Mouse (Mus musculus) heart, postnatal 14 days (tissue): ENCODE results near the gene Slc22a8. TPM values are rescaled to one million over a fixed set of nuclear protein-coding genes. Genes with fewer than 3 reads are reported as not detected.

Experiments used
- DNase-seq, 2 experiments: peaks; one replicate each; pipeline ENCODE4 v3.0.0; 2021 to 2022
- intact Hi-C: fragments of 180-260 bp; cut with DNase I; formaldehyde crosslinking; loops from one replicate; pipeline ENCODE4 v1.15.1; 2025
- total RNA-seq, 2 experiments: library from RNA; stranded (reverse); gene quantifications; 2 replicates each; pipeline ENCODE4 v1.2.3; 2021

Gene Slc22a8
- total RNA-seq, 2 experiments from 2014 or later, result 0.05 to 0.17 TPM

DNA sequence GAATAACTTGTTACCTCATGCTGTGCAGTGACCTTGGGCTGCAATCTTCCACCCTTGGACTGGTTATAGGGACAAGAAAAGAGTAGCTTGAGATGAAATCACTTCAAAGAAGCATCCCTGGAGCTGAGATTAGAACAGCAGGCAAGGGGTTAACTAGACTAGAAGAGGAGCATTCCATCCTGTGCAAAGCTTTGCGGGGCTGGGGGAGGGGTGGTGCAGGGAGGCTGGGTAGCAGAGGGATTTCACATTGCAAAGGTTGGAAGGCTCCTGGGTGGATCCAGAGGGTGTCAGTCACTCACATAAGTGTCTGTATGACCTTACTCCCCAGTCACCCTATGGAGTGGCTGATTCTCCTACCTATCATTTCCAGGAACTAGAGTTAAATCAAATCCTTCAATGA is 3.5 kb downstream of the Slc22a8 start:
- no peak for DNase-seq
- intact Hi-C loops, result no loop called here

DNA sequence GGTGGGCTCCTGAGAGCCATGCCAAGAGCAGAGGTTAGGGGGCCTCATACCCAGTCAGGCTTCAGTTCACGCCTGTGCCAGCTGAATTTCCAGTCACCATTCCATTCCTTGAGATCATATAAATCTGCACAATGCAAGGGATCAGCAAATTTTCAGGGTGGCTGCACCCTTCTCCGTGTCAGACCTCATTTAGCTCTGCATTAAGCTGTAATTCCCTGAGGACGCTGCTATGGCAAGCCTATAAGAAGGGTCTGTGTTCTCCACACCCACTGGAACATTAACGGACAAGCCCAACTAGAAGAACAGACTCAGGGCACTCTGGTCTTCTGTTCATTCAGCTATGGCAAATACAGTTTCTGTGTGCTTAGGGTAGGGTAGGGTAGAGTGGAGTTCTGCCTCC is 6.2 kb downstream of the Slc22a8 start:
- no peak for DNase-seq
- intact Hi-C loops, result no loop called here

DNA sequence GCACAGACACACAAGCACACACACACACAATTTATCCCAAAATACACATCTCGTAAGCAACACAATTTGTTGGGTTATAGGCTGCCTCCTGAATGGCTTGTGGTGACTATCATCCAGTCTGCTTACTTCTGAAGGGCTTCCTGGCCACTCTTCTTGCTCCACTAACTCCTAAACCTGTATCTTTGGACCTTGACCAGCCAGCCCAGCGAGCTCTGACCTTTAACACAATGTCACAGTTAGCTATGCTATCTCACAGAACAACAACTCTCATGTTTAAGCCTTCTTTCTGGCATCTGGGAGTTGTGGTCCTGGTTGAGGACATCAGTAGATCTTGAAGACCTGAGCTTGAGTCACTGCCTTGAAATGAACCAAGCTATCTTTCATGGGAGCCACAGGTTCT is 8.2 kb downstream of the Slc22a8 start:
- intact Hi-C loops, result no loop called here

DNA sequence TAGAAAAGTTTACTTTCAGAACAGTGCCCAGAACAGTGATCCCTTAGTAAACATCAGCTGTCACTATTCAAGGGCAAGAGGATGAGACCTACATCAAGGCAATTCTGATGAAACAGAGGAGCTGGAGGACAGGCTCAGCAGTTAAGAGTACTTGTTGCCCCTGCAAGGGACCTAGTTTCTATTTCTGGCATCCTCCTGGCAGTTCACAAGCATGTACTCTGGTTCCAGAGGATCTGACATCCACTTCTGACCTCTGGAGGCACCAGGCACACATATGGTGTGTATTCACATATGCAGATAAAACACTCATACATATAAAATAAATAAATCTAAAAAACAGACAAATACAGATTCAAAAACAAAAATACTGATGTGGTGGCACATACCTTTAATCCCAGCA is 10.9 kb downstream of the Slc22a8 start:
- DNase-seq, result no peak
- intact Hi-C loops, result no loop called here

More for the DNA sequence above, 8.2 kb downstream of the Slc22a8 start:
- DNase-seq, result no peak

DNA sequence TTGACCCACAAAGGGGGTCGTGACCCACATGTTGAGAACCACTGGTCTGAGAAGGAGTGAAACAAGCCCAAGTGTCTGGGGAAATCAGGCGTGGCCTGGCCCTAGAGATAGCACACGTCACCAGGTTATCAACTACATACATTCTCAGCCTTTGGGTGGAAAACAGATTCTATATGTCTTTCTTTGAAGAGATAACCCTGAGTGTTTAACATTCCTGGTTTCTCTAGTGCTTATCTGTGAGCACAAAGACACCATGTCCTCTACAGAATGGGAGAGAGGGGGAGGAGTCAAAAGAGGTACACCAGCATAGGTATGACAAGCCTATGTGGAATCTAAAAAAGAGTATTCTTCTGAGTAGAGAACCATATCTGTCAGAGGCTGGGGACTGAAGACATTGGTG is 11.9 kb downstream of the Slc22a8 start:
- intact Hi-C loops, result no loop called here
- DNase-seq, result no peak

DNA sequence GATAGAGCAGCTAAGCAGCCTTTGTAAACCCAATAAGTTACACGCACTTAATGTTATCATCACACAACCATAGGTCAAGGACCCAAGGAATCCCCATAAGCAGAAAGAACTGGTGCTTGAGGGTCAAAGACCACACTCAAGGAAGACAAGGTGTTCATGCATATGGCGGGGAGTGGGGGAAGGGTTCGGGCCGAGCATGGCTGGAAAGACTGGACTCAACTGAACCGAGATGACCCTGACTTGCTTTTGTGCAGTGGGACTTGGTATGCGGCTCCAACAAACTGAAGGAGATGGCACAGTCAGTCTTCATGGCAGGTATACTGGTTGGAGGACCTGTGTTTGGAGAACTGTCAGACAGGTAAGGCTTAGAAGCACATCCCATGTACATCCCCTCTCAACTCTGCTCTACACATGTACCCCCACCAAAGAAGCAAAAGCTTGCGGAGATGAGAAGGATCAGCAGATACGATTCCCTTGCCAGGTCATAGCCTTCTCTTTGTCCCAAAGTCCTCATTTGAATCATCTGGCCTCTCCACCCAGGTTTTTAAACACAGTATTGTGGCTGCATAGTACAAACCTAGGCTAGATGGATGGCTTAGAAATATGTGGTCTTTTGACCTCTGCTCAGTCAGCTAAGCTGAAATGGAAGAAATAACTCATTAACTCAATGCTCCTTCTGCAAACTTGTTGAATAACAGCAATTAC is 13.6 kb downstream of the Slc22a8 start:
- no peak for DNase-seq
- intact Hi-C loops, result no loop called here

DNA sequence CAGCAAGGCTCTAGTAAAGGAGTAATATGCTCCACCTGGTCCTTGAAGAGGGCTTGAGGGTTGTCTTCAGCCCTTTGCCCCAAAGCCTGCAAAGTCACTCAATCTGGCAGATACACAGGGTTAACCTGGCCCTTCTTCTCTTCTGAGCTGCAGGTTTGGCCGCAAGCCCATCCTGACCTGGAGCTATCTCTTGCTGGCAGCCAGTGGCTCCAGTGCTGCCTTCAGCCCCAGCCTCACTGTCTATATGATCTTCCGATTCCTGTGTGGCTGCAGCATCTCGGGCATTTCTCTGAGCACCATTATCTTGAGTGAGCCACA is 14.1 kb downstream of the Slc22a8 start:
- DNase-seq, result no peak
- intact Hi-C loops, result no loop called here

DNA sequence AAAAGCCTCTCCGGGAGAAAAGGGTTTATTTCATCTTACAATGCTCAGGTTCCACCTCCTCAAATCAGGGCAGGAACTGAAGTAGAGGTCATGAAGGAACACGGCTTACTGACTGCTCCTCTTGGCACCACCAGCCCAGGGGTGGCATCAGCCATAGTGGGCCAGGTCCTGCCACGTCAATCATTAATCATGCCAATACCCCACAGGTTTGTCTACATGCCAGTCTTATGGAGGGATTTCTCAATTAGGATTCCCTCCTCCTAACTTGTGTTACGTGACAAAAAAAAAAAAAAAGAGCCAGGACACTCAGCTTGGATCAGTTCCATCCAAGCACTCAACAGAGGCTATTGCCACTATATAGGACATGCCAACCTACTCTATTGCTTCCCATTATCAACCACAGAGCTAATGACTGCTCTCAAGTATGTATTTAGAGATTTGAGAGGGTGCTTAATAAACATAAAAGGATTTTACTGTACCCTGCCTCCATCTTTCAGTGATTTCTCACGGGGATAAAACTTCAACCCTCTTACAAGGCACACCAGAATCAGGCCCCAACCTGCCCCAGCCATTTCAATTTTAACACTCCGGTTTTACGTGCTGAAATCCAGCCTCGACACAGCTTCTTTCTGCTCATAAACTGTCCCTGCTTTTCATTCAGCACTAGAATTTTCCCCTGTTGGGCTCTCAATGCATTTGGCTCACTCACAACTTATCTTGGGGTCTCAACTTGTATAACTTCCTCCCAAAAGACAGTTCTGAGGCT is 20.5 kb downstream of the Slc22a8 start:
- no peak for DNase-seq
- intact Hi-C loops, result no loop called here

DNA sequence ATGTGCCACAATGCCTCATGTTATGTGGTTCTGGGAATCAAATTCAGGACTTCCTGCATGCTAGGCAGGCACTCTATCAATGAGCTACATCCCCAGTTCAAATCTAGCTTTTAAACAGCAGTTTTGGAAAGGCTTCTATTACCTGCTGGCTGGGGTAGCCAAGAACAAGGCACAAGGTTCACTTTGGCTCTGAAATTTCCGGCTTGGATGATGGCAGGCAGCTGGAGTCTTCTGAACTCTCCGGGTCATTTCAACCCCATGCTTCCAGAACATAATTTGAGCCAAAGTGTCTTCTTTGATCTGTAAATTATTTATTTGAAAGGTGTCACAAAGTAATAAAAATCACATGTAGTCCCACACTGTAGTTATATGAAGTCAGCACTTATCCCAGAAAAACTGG is 22.1 kb downstream of the Slc22a8 start:
- no peak for DNase-seq
- intact Hi-C loops, result no loop called here

DNA sequence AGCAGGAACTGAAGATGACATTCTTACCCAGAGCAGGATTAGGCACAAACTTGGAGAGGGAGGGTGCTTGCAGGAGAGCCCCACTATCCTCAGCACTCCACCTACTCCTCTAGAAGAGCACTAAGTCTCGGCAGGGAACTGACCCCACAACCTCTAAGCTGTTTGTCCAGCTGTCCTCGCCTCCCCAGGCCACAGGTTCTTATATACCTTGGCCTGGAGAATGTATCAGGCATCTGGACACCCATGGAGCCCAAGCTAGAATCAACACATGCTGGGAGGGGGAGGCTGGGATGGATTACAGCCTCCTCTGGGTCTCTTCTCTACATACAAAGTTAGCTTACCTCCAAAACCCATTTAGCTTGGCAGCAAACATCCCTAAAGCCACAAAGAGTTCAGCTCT is 23.3 kb downstream of the Slc22a8 start:
- DNase-seq, result no peak
- intact Hi-C loops, result no loop called here

DNA sequence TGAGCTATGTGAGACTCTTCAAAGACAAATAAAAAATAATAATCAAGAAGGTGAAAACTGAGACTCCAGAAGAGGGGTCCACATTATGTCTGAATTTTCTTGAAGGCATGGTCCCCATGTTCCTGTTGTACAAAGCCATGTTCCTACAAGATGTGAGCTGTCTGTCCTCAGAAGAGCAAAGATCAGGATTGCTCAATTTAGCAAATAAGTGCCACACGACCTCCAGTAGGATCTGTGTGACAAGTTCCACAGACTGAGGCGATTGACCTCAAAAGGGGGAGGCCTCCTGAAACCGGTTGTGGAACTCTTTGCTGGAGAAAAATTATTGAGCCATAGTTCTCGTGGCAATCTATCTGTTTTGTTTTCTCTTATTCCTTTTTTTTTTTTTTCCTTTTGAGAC is 25.3 kb downstream of the Slc22a8 start:
- intact Hi-C loops, result no loop called here
- no peak for DNase-seq

DNA sequence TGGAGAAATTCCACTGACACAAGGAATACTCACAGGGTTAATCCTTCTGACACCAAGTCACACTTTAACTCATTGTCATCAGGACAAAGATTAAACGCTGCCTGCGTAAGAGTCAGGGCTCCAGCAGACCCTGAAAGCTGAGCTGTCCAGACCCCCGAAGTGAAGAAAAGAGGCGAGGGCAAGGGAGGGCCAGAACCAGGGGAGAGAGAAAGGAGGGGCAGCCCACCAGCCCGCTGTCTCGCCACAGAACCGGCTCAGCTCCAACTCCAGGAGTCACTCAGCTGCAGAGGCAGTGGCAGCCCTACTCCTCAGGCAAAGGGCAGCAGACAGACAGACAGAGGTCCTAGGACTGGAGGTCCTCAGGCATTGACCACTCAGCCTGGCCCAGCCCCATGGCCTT is 26.9 kb downstream of the Slc22a8 start, which contains the start of gene Slc22a6:
Gene Slc22a6, plus strand, starts transcription at position 136 of the 400 bp plus-strand sequence.
- DNase-seq, result no peak
- intact Hi-C loops, result no loop called here

DNA sequence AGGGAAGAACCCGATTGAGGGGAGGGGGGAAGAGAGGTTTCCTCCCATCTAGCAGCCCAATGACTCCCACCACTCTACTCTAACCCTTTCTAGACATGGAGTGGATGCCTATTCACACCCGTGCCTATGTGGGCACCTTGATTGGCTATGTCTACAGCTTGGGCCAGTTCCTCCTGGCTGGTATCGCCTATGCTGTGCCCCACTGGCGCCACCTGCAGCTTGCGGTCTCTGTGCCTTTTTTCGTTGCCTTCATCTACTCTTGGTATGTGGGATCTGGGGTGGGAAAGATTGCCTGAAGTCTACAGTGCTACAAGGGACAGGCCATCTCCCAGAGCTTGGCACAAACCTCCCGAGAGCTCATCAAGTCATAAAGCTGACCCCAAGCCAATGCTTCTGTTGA is 30.0 kb downstream of the Slc22a8 start:
- DNase-seq, result no peak
- intact Hi-C loops, result no loop called here

DNA sequence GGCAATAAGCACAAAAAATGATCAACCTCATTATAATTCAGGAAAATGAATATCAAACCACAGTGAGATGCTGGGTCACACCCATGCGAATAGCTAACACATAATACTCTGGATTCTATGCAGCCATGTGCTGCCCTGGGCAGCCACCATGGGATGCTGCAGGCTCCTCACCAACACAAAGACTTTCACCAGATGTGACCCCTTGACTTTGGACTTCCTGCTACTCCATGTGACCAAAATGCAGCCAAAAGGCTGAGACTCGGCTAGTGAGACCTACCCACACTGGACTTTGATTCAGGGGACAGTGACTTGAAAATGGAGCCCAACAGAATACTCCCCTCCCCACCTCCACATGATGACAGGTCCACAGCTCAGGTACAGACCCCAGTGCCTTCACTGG is 39.2 kb downstream of the Slc22a8 start:
- DNase-seq, result peak in 1 of 2 experiments; percentile 23
- intact Hi-C loops, result no loop called here

DNA sequence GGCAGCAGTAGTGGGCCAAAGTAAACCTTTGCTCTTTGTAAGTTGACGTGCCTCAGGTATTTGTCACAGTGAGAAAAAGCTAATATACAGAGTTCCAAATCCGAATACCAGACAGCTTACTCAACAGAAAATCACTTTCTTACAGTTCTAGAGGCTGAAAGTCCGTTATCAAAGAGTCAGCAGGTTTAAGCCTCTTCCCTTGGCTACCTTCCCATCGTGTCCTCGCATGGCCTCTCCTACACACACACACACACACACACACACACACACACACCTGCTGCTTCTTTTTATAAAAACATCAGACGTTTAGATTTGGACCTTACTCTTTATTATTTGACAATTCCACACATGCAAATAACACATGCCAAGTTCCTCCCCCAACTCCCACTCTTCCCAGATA is 39.8 kb downstream of the Slc22a8 start:
- DNase-seq, result peak in 1 of 2 experiments; percentile 10
- intact Hi-C loops, result no loop called here

DNA sequence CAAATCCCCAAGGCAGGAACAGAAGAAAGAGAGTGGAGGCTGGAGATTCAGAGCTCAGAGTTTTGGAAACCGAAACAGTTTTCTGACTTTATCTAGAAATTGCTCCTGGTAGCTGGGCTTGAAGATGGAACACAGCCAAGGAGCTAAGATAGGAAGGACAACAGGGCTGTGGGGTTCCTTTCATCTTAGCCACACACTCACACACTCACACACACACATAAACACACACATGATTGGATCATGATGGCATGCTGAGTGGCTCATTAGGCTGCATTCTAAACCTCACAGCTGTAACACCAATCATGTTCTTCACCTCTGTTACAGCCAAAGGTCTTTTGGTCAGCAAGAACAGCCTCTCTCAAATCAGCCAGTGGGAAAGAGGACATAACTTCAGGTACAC is 41.0 kb downstream of the Slc22a8 start:
- no peak for DNase-seq
- intact Hi-C loops, result no loop called here

DNA sequence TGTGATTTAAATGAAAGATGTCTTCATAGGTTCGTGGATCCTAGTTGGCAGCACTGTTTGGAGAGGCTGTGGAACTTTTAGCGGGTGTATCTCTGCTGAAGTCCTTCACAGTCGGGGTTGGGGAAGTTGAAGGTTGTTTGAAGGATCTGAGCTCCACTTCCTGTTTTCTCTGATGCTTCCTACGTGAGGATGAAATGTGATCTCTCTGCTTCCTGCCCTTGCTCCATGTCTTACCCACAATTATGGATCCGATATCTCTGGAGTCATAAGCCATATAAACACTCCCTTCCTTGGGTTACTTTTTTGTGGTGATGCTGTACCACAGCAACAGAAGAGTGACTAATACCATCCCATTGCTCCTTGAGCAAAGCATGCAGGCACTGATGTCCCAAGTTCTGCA is 51.0 kb downstream of the Slc22a8 start:
- no peak for DNase-seq
- intact Hi-C loops, result no loop called here

DNA sequence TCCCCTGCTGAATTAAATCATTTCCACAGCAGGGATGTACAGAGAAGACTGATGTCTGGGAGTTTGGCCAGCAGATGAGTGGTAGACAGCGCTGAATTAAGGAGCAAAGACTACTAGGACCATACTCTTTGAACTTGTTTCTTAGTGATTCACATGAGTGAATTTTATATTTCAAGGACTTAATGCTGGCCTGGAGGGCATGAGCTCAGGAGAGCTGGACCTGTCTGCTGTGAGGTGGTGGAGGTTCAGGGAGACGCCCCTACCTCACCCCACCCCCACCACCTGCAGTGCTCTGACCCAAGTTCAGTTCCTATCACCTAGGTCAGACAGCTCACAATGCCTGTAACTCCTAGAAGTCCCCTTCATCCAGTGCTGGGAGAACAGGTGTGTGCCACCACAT is 55.3 kb downstream of the Slc22a8 start:
- intact Hi-C loops, result no loop called here
- no peak for DNase-seq

DNA sequence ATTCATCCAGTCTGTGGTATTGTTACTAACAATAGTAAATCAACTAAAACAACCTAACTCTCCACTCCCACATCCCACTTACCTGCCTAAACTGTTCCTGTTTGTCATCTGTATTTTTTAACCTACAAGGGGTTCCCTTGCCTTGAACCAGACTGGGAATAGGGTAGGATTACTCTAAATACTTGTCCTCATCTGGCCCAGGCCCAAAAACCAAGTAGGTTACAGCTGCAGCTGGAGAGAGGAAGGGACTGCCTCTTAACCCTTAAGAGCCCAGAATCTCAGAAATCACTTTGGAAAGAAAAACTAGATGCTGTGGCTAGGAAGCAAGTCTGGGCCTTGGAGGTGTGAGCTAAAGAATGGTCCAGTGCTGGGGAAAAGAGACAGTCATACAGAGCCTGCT is 64.8 kb downstream of the Slc22a8 start:
- intact Hi-C loops, result no loop called here
- peak in 1 of 2 experiments; percentile 34 for DNase-seq

DNA sequence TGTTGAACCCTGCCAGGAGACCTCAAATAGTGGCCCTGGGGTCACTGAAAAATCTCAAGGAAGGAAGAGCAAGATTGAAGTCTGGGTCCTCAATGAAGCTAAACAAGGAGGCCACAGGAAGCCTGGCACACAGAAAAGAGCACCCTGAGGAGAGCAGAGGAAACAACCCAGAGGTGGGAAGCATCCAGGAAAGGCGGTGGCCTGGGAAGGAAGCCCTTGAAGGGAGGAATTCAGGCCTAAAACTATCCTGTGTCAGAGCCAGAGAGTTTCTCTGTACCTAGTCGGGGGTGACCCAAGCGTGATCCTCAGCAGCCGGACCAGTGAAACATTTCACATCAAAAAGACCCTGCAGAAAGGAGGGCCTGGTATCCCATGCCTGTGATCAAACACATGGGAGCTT is 65.3 kb downstream of the Slc22a8 start:
- peak; percentile 23 to 28 for DNase-seq
- intact Hi-C loops, result no loop called here
